Mouse (Mus musculus) bone marrow macrophage, adult 2 months (primary cell): ENCODE results near the gene Hadhb.

Experiments used
- CTCF ChIP-seq: IDR thresholded peaks from 2 replicates; pipeline ENCODE4 v1.5.1; 2012; ENCODE audit warnings: low read depth, mild to moderate bottlenecking, low read length, moderate library complexity
- POLR2A ChIP-seq: IDR thresholded peaks from 2 replicates; pipeline ENCODE4 v1.6.1; 2012; ENCODE audit warnings: mild to moderate bottlenecking, low read depth, low read length, borderline replicate concordance

GRCm38 (mm10) chr5:30111126-30111525 is 43.9 kb upstream of the Hadhb start:
- TF ChIP-seq CTCF, result no peak
- TF ChIP-seq POLR2A, result no peak
